Mouse (Mus musculus) T-helper 2 cell (primary cell): ENCODE data around the gene Lrrc74a.

Experiments
- in situ Hi-C: fragments of 300-600 bp; cut with MboI, MseI; formaldehyde crosslinking; loops from one replicate; pipeline ENCODE4 v1.15.1; 2025; ENCODE audit warnings: high pct_unique_total_duplicates

Gene Lrrc74a

DNA sequence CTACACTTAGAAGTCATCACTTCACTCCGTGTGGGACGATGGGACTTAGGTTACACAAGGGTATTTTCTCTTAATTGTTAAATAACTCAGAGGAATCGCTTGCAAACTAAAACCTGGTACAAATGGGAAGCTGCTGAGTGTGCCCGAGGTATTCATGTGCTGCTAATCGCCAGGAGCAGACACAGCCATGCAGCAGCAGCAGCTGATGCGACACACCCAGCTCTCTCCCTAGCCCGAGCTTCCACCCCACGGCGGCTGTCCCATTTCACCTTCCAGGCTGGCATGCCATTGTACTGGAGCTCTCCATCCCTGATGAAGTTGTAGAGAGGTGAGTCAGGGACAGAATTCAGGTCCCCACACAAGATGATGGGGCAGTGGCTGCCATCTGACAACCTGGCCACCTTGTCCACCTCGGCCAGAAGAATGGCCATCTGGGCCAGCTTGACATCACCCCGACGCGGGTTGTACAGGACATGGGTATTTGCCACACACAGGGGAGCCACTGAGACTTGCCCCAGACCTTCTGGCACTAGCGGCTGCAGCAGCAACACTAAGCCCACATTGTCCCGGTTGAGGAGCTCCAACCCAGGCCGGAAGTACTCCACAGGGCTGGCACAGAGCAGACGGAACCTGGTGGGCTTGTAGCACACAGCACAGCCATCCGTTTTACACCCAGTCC is 14.1 kb upstream of the Lrrc74a start:
- in situ Hi-C loops: loop anchor here (5.0 kb wide), 1 partner anchor 103 kb away; no protein-coding TSS in a partner anchor

GRCm38 (mm10) chr12:86721453-86721852 is 12.7 kb upstream of the Lrrc74a start:
- in situ Hi-C loops: no loop called here

- in situ Hi-C loops: no loop called here
Observed at GRCm38 (mm10) chr12:86724300-86724699, 9.9 kb upstream of the Lrrc74a start.

DNA sequence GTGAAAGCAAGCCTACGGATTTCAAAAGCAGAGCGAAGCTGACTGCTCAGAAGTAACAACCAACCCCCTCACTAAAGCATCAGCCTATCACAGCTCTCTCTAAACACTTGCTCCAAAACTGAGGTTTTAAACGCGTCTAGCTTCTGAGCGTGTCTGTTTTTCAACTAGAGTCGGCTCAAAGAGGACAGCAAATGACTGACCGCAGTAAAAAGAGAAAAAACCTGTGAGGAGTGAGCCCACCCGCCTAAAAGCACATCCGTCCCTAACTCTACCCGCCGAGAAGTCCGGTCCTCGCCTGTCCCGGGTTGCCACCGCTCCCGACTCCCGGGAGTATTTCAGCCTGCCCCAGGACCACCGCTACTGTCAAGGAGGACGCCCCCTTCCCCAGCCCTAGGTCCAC is 8.5 kb upstream of the Lrrc74a start:
- in situ Hi-C loops: no loop called here

DNA sequence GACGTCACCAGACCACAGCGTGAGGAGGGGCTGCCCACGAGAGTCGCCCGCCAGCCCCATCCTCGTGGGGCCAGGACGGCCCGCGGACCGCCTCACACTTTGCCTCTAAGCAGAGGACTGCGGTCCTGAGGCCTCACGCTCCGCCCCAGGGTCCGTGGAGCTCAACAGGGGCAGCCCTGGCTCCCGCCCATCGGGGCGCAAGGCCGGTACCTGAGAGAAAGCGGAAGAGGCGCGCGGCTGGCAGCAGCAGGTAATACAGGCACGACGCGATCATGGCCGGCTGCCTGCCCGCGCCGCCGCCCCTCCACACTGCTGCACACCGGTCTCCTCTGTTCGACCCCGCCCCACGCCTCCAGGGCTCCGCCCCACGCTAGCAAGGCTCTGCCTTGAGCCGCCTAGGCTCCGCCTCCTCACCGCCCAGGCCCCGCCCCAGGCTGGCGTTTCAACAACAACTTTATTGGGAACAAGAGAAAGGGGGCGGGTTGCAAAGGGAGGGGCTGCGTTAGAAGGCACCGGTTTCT is 8.0 kb upstream of the Lrrc74a start, which contains the start of gene Angel1:
TSS of gene Angel1 (minus strand) at position 341 of the 521 bp plus-strand sequence.
- in situ Hi-C loops: no loop called here

- in situ Hi-C loops: no loop called here
Observed at GRCm38 (mm10) chr12:86761036-86761435, 26.9 kb downstream of the Lrrc74a start.

DNA sequence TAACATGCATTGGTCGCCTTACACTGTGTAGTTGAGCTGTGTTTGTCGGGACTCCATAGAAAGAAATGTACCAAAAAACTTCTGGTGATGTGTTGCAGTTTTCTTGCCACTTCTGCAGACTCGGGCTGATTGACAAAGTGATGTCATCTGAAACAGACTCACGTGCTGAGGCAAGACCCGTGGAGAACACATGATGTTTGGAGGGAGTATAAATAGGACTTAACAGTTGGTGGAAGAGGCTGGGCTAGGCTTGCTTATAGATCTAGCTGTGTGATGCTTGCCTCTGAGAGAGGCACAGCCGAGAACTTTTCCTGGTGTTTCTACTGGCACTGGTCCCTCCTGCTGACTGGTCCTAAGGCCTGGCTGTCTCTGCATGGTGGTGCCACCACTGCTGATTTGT is 29.9 kb downstream of the Lrrc74a start:
- in situ Hi-C loops: no loop called here

DNA sequence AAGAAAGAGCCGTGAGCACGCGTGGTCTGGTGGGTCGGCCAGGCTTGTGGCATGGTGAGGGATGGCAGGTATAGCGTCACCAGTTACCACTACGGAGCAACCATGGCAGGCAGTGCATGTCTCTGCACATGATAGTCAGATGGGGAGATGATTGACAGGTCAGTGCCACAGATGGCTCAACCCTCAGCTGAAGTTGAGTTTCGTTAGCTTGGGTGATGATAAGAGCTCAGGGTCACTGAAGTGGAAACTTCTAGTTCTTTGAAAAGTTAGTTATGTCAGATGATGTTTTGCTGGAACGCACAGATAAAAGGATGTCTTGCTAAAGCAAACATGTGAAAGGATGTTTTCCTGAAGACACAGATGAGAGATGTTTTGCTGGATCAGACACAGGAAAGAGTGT is 32.3 kb downstream of the Lrrc74a start:
- in situ Hi-C loops: no loop called here

DNA sequence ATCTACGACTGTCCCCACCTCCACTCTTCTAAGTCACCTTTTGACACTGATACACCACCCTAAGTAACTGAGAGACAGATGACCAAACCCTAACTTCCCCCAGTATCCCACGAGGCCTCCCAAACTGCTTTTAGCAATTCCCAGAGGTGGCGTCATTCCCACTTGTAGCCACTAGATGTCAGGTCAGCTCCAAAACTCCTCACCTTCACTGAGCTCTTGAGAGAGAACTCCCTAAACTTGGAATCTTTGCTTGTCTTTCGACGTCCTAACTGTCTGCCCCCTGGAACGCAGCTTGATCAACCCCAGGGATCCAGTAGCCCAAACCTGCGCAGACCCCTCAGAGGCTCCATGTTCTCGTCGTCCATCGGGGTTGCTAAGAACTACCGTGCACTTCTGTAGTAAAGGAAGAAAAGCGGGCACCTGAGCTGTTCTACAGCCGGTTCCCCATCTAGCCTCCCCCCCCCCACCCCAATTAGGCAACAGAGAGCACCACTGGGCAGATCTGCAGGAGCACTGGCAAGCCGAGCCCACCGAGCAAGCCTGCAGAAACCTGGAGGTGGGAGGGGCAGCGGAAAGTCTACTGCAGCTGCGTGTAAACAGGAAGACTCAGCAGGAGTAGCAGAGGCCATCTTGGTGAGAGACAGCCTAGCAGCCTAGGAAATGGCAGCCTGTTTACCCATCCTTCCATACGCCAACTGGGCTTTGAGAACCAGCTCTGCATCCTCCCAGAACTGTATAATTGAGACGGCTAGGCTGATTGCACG is 33.9 kb downstream of the Lrrc74a start:
- in situ Hi-C loops: no loop called here

- in situ Hi-C loops: no loop called here
Observed at GRCm38 (mm10) chr12:86768986-86769580, 34.9 kb downstream of the Lrrc74a start.

GRCm38 (mm10) chr12:86769819-86770218 is 35.6 kb downstream of the Lrrc74a start:
- in situ Hi-C loops: no loop called here

DNA sequence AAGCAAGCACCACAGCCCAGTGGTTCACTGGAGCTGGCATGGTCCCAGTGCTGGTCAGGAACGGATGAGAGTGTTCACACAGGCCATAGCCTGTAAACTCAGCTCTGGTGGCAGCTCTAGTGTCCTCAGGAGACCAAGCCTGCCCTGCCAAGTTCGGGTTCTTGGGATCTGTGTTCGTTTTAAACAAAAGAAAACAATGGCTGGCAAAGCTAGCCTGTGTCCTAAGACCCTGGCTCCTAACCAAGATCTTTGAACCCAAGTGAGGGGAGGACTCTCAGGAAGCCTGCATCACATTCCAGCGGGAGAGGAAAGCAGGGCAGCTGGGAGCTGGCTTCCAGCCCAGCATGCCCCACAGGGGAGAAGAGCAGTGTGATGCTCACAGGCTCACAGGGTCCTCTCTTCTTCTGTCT is 36.1 kb downstream of the Lrrc74a start:
- in situ Hi-C loops: no loop called here

DNA sequence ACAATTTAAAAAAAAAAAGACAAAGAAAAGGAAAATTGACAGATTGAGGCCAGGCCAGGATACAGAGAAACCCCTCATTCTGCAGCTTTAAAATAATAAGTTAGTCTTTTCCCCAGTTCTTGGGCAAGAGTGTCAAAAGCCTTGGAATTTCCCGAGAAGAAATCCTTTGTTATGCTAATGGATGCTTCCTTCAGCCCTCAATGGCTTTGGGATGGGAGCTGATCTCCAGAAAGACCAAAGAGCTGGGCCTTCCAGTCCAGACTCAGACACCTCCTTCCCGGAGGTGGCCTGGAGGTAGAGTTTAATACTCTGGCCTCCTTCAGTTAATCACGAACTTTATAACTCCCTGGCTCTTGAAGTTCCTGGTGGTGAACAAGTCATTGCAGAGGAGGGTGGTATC is 36.8 kb downstream of the Lrrc74a start:
- in situ Hi-C loops: no loop called here

DNA sequence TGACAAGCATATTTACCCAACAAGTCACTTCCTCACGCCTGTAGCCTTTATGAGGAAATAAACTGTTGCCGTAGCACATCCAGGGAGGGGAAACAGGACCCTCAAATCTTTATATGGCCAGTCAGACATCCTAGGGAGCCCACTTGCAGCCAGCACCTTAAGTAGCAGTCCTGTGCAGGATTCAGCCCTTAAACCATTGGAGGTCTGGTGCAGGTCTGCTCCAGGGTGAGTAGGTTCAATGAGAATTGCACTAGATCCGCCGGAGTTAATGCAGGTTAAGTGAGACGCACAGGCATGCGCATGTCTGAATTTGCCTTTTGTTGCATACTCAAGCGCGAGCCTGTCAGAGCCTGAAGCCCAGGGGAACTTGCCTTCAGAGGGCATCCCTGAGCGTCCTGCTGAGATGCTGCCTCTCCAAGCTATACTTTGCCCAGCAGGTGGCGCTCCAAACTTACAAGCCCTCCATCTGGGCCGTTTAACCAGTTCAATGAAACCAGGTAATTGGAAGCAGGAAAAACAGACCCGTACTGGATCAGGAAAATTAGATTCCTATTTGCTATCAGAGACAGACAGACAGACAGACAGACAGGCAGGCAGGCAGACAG is 37.8 kb downstream of the Lrrc74a start:
- in situ Hi-C loops: no loop called here

DNA sequence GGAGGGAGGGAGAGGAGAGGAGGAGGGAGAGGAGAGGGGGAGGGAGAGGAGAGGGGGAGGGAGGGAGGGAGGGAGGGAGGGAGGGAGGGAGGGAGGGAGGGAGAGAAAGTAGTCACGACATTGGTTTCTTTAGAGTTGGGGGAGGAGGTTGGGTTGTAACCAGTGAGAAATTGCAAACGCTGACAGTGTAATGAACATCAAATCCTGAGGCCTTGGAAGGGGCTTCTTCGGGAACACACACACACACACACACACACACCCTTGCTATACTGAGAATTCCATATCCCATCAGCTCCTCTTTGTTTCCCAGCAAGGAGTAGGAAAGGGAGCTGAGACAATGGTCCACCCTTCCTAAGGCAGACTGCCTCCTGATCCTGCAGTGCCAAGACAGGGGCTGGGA is 38.4 kb downstream of the Lrrc74a start:
- in situ Hi-C loops: no loop called here

DNA sequence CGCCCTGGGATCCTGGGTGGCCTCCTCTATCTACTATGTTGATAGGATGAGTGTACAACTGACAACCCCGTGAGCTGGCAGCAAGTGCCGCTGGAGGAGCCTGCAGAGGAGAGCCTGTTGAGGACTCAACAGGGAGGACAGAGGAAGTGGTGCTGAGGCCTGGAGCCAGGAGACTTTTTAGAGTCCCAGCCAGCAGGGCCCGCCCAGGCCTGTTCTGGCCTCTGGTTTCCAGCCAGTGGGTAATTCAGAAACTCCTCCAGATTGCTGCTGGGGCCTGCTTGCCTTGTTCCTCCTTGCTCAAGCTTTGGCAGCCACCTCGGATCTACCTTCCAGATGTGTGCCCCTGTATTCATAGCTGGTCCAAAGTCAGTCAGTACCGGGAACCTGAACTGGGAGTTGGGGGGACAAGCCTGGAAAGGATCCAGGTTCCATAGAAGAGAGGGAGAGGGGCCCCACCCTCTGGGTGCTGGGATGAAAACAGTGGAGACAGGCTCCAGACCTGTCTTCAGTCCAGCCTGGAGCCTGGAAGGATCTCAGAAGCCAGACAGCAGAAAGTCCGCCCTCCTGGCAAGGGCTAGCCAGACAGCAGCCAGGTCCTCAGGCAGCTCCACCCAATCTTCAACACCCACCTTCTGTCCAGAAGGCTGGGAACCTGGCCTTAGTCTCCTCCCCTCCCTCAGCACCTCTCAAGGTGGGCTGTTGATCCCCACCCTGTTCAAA is 41.6 kb downstream of the Lrrc74a start:
- in situ Hi-C loops: no loop called here

- in situ Hi-C loops: no loop called here
Observed at GRCm38 (mm10) chr12:86776341-86776860, 42.2 kb downstream of the Lrrc74a start.

GRCm38 (mm10) chr12:86778531-86778930 is 44.4 kb downstream of the Lrrc74a start:
- in situ Hi-C loops: no loop called here

- in situ Hi-C loops: no loop called here
Observed at GRCm38 (mm10) chr12:86779206-86779989, 45.2 kb downstream of the Lrrc74a start.

DNA sequence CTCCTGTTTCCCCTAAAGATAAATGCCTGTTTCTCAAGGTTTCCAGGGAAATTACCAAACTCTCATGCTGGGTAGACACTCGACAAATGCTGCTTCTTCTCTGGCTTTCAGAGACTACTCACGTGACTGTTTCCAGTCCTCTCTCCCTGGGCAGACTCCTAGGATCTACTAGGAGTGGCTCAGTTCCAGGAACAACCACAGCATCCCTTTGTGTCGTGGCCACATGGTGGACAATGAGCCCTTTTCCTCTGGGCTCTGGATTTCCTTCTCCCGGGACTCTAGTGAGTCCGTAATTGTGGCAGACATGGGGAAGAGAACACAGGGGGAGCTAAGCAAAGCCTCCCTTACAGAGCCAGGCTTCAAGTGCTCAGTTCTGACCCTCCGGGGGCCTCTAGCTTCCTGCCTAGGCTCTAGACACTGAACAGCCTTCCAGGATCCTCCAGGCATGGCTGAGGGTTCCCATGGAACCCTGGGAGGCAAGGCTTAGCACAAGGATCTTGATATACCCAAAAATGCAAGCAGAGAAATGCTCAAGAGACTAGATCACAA is 47.6 kb downstream of the Lrrc74a start:
- in situ Hi-C loops: no loop called here
